Mouse (Mus musculus) limb, embryonic 13.5 days (tissue): ENCODE data around the gene Cwc27. TPM values are rescaled to one million over a fixed set of nuclear protein-coding genes. Genes with fewer than 3 reads are reported as not detected.
A peak's percentile ranks its signal among the peaks of the same experiment; 100 is the strongest.

Experiments used
- ATAC-seq: fragments of 200-750 bp; cut with Nextera tagmentation; 2 replicates; pipeline ENCODE4 v1.8.0; 2017; ENCODE audit warnings: low read depth, moderate number of reproducible peaks, moderate TSS enrichment; ENCODE audit not compliant: low FRiP score
- H3K27ac ChIP-seq: fragments of 300-500 bp; sonication (generic); 2 replicates; pipeline ENCODE4 v1.5.1; 2015; ENCODE audit warnings: inconsistent platforms, mild to moderate bottlenecking, moderate library complexity
- H3K27me3 ChIP-seq: fragments of 300-500 bp; sonication (generic); 2 replicates; pipeline ENCODE4 v1.6.1; 2015; ENCODE audit warnings: mild to moderate bottlenecking, inconsistent platforms
- H3K36me3 ChIP-seq: fragments of 300-500 bp; sonication (generic); 2 replicates; pipeline ENCODE4 v1.6.1; 2015; ENCODE audit warnings: inconsistent platforms, mild to moderate bottlenecking, moderate library complexity
- H3K4me1 ChIP-seq: fragments of 300-500 bp; sonication (generic); 2 replicates; pipeline ENCODE4 v1.6.1; 2015; ENCODE audit warnings: inconsistent platforms
- H3K4me2 ChIP-seq: fragments of 300-500 bp; sonication (generic); replicated peaks from 2 replicates; pipeline ENCODE4 v1.6.1; 2015; ENCODE audit warnings: inconsistent platforms, mild to moderate bottlenecking, moderate library complexity
- H3K4me3 ChIP-seq: fragments of 300-500 bp; sonication (generic); 2 replicates; pipeline ENCODE4 v1.5.1; 2015; ENCODE audit warnings: moderate library complexity, mild to moderate bottlenecking, inconsistent platforms
- H3K9ac ChIP-seq: fragments of 300-500 bp; sonication (generic); 2 replicates; pipeline ENCODE4 v1.6.1; 2015; ENCODE audit warnings: mild to moderate bottlenecking, inconsistent platforms
- H3K9me3 ChIP-seq: fragments of 300-500 bp; sonication (generic); 2 replicates; pipeline ENCODE4 v1.6.1; 2016; ENCODE audit warnings: inconsistent platforms
- WGBS: fragments of 180-500 bp; shearing (Covaris S2); methylation state at CpG from one replicate; pipeline ENCODE4 v1.1.7; 2015; 5-methylcytosine and 5-hydroxymethylcytosine counted together
- polyA plus RNA-seq: library from polyadenylated mRNA; unstranded; fragments of >200 nt; fragmentation: Nextera tagmentation; extraction: Ambion mirVana; gene quantifications from 2 replicates; pipeline ENCODE4 v1.2.1, GENCODE M21; 2015

The Cwc27 gene
- polyA plus RNA-seq, 1 experiment from 2014 or later, result 31.7 TPM

GRCm38 (mm10) chr13:104590931-104591330 lies 226.0 kb downstream of the Cwc27 start:
- Histone ChIP-seq H3K27ac (no peak overlapping the region), H3K9me3 (no peaks in the 10 kb centered on the region), H3K4me1 (peaks cover 18% of the 10 kb centered on the region), H3K27me3 (no peaks in the 10 kb centered on the region), H3K36me3 (no peaks in the 10 kb centered on the region), H3K9ac (no peak overlapping the region), H3K4me2 (no peak overlapping the region), H3K4me3 (no peak overlapping the region)
- ATAC-seq, result no peak
- WGBS, result 77% methylated on average over 7 of the region's 7 CpGs

- Histone ChIP-seq H3K27ac (peak overlapping the region; percentile 39; the same call in 1 of the 2 replicates), H3K9ac (no peak overlapping the region), H3K4me2 (0 out of 2 replicates have a peak overlapping the region, but pooled peaks have one; percentile 19), H3K4me3 (no peak overlapping the region), H3K36me3 (no peaks in the 10 kb centered on the region), H3K4me1 (peaks cover 25% of the 10 kb centered on the region), H3K9me3 (no peaks in the 10 kb centered on the region), H3K27me3 (no peaks in the 10 kb centered on the region)
- ATAC-seq, result peak; percentile 66; the same call in 1 of the 2 replicates
- 46% methylated on average over 11 of the region's 11 CpGs for WGBS
Observed at GRCm38 (mm10) chr13:104590097-104590607, 226.8 kb downstream of the Cwc27 start.

- 73% methylated on average over 5 of the region's 5 CpGs for WGBS
- ATAC-seq, result no peak
Observed at GRCm38 (mm10) chr13:104588383-104588782, 228.6 kb downstream of the Cwc27 start.

More at GRCm38 (mm10) chr13:104588383-104588782, 228.6 kb downstream of the Cwc27 start:
- Histone ChIP-seq H3K27ac (no peak overlapping the region), H3K4me2 (no peak overlapping the region), H3K9ac (no peak overlapping the region), H3K36me3 (no peaks in the 10 kb centered on the region), H3K4me1 (peaks cover 43% of the 10 kb centered on the region), H3K27me3 (no peaks in the 10 kb centered on the region), H3K9me3 (no peaks in the 10 kb centered on the region), H3K4me3 (no peak overlapping the region)

Other genes with a start within 250 kb of the Cwc27 start
- 27.8 and 29.1 TPM in 2 replicates for gene Srek1ip1, start 24.7 kb downstream of the Cwc27 start, polyA plus RNA-seq
- 0.41 and 0.69 TPM in 2 replicates for gene Shisal2b, start 46.8 kb upstream of the Cwc27 start, polyA plus RNA-seq
- 2.0 and 2.1 TPM in 2 replicates for gene Rgs7bp, start 237.8 kb upstream of the Cwc27 start, polyA plus RNA-seq